Mouse (Mus musculus) E14TG2a.4 (cell line): Measurements from ENCODE around the gene Acap1.

Experiments
- CTCF ChIP-seq: conservative IDR thresholded peaks from 2 replicates; pipeline ENCODE4 v1.5.1; 2014; ENCODE audit warnings: low read length
- NANOG ChIP-seq: IDR thresholded peaks from 2 replicates; pipeline ENCODE4 v1.6.1; 2014; ENCODE audit warnings: borderline replicate concordance, low read length, mixed read lengths
- POU5F1 ChIP-seq: IDR thresholded peaks from 2 replicates; pipeline ENCODE4 v1.6.1; 2014; ENCODE audit warnings: low read length, borderline replicate concordance

DNA sequence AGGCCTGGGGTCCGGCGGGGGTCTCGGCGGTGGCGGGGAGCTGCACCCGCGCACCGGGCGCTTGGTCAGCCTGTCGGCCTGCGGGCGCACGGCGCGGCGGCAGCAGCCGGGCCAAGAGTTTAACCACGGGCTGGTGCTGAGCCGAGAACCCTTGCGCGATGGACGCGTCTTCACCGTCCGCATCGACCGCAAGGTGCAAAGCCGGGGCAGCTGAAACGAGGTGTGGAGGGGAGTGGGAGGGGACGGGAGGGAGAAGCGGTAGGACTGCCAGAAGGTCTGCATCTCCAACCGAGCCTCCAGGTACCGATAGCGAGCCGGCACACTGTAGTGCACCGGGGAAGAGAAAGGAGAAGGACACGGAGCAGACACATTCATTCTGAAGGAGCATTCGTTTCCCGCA lies 6.7 kb upstream of the Acap1 start:
- no peak for TF ChIP-seq CTCF
- TF ChIP-seq POU5F1 = no peak
- TF ChIP-seq NANOG = no peak
